Mouse (Mus musculus) intestine, postnatal 0 days (tissue): ENCODE data around the gene Ntm. TPM values are rescaled to one million over a fixed set of nuclear protein-coding genes. Genes with fewer than 3 reads are reported as not detected.

Experiments
- ATAC-seq: fragments of 200-750 bp; cut with Nextera tagmentation; 2 replicates; pipeline ENCODE4 v1.8.0; 2017; ENCODE audit warnings: mild to moderate bottlenecking, moderate TSS enrichment, moderate library complexity
- H3K27ac ChIP-seq: fragments of 300-500 bp; sonication (generic); 2 replicates; pipeline ENCODE4 v1.5.1; 2014; ENCODE audit warnings: mild to moderate bottlenecking, low read depth, low read length, moderate library complexity
- H3K27me3 ChIP-seq: fragments of 300-500 bp; sonication (generic); replicated peaks from 2 replicates; pipeline ENCODE4 v1.6.1; 2014; ENCODE audit warnings: low read length, mixed read lengths; ENCODE audit not compliant: control insufficient read depth, insufficient read depth
- H3K36me3 ChIP-seq: fragments of 300-500 bp; sonication (generic); 2 replicates; pipeline ENCODE4 v1.6.1; 2014; ENCODE audit warnings: mild to moderate bottlenecking, moderate library complexity; ENCODE audit not compliant: control insufficient read depth, insufficient read depth
- H3K4me1 ChIP-seq: fragments of 300-500 bp; sonication (generic); replicated peaks from 2 replicates; pipeline ENCODE4 v1.6.1; 2014; ENCODE audit warnings: antibody characterized with exemption, low read length, mixed read lengths; ENCODE audit not compliant: control insufficient read depth, insufficient read depth
- H3K4me2 ChIP-seq: fragments of 300-500 bp; sonication (generic); replicated peaks from 2 replicates; pipeline ENCODE4 v1.6.1; 2014; ENCODE audit warnings: low read depth, mild to moderate bottlenecking, moderate library complexity
- H3K4me3 ChIP-seq: fragments of 300-500 bp; sonication (generic); 2 replicates; pipeline ENCODE4 v1.5.1; 2014; ENCODE audit warnings: low read depth, low read length
- H3K9ac ChIP-seq: fragments of 300-500 bp; sonication (generic); 2 replicates; pipeline ENCODE4 v1.6.1; 2014; ENCODE audit warnings: mild to moderate bottlenecking, low read depth, low read length
- H3K9me3 ChIP-seq: fragments of 300-500 bp; sonication (generic); 2 replicates; pipeline ENCODE4 v1.6.1; 2016; ENCODE audit warnings: mixed run types; ENCODE audit not compliant: control insufficient read depth
- CTCF ChIP-seq: sonication (generic); IDR thresholded peaks from 2 replicates; pipeline ENCODE4 v1.5.1; 2016; ENCODE audit warnings: low read depth, mild to moderate bottlenecking, control low read depth, antibody characterized with exemption, moderate library complexity
- WGBS: fragments of 180-500 bp; shearing (Covaris S2); extraction: QIAGEN DNeasy Blood & Tissue Kit; methylation state at CpG from one replicate; pipeline ENCODE4 v1.1.7; 2014; 5-methylcytosine and 5-hydroxymethylcytosine counted together
- polyA plus RNA-seq: library from polyadenylated mRNA; unstranded; fragments of >200 nt; fragmentation: Nextera tagmentation; extraction: Ambion mirVana; gene quantifications from 2 replicates; pipeline ENCODE4 v1.2.1, GENCODE M21; 2015

Gene Ntm
- polyA plus RNA-seq, 1 experiment from 2014 or later = 1.1 TPM

DNA sequence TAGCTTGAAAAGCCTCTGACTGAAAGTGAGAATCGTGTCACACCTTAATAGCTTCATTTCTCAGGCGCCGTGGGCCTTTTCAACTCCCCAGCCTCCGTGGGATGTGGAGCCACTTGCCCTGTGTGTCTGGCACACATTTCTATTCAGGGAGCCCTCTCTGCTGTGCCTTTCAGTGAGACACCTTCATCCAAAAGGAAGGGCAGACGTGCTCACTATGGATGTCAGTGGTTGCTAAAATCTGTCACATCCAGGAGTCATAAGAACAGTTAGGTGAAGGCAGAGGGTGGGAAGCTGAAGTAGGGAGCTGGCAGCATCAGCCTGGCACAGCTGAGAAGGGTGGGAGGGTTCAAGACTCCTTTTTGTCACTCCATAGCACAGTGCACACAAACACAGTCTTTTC, 201.4 kb downstream of the Ntm start:
- no peak overlapping the region for H3K4me3 ChIP-seq
- H3K36me3 ChIP-seq = no peaks in the 10 kb centered on the region
- H3K27ac ChIP-seq = no peak overlapping the region
- ATAC-seq = no peak
- H3K4me1 ChIP-seq = no peaks in the 10 kb centered on the region
- 86% methylated on average over 5 of the region's 5 CpGs for WGBS
- no peak overlapping the region for H3K9ac ChIP-seq
- no peak for TF ChIP-seq CTCF
- no peak overlapping the region for H3K4me2 ChIP-seq
- H3K27me3 ChIP-seq = no peaks in the 10 kb centered on the region
- no peaks in the 10 kb centered on the region for H3K9me3 ChIP-seq

DNA sequence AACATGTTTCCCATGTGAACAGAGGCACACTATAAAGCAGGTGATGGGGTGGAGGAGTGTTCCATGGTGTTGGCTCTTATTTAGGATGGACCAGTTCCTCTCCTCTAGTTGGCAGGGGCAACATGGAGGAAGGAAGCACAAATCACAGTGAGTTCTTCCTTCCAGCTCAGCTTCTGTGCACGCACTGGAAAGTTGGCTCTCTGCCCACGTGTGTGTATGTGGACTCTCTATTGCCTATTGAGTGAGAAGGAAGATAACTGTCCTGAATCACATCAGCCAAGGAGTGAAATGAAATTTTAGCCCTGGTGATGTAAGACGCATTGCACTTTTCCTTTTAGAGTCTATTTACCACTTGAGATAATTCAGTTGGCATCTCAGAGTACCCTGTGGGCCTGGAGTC, 203.0 kb downstream of the Ntm start:
- H3K27ac ChIP-seq = no peak overlapping the region
- no peak overlapping the region for H3K4me3 ChIP-seq
- no peaks in the 10 kb centered on the region for H3K27me3 ChIP-seq
- no peaks in the 10 kb centered on the region for H3K4me1 ChIP-seq
- H3K9me3 ChIP-seq = no peaks in the 10 kb centered on the region
- WGBS = 52% methylated on average over 3 of the region's 3 CpGs
- no peak for ATAC-seq
- no peak for TF ChIP-seq CTCF
- no peak overlapping the region for H3K4me2 ChIP-seq
- H3K36me3 ChIP-seq = no peaks in the 10 kb centered on the region
- H3K9ac ChIP-seq = no peak overlapping the region

DNA sequence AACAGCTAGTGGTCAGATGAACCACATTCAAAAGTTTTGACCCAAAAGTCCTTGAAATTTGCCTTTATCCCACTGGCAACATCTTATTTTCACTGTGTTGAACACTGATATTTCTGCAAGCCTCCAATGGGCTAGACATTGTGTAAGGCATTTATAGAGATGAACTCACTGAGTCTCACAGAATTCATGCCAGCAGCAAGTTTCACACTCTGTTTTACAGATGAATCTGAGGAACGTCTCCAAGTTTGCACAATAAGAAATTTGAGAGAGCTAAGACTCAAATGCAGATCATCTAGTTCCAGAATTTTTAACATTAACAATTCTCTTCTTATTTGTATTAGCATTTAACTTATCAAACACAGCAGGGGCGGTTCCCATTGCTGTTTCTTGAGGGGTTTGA, 203.9 kb downstream of the Ntm start:
- 82% methylated on average over 2 of the region's 2 CpGs for WGBS
- Histone ChIP-seq H3K4me1 (no peaks in the 10 kb centered on the region), H3K4me3 (no peak overlapping the region), H3K27ac (no peak overlapping the region), H3K36me3 (no peaks in the 10 kb centered on the region), H3K9ac (no peak overlapping the region), H3K27me3 (no peaks in the 10 kb centered on the region), H3K9me3 (no peaks in the 10 kb centered on the region), H3K4me2 (no peak overlapping the region)
- TF ChIP-seq CTCF = no peak
- ATAC-seq = no peak

DNA sequence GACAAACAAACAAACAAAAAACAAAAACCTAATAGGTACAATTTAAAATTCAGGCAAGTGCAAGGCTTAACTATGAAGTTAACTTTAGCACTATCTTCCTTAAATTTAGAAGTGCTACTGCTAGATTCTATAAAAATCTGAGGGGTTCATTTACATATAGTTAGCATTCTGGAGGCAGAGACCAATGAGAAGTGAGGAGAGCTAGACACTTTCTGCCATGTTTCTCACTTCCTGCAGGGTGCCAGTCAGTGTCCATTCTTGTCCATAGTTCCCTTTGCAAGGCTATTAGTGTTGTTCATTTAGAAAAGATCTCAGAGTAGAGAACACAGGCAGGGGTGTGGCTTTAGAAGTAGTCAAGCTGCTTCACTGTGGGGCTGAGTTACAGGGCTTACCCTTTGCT, 208.6 kb downstream of the Ntm start:
- Histone ChIP-seq H3K9me3 (no peaks in the 10 kb centered on the region), H3K27ac (no peak overlapping the region), H3K36me3 (no peaks in the 10 kb centered on the region), H3K27me3 (no peaks in the 10 kb centered on the region), H3K4me1 (no peaks in the 10 kb centered on the region), H3K9ac (no peak overlapping the region), H3K4me3 (no peak overlapping the region), H3K4me2 (no peak overlapping the region)
- ATAC-seq = no peak
- TF ChIP-seq CTCF = no peak

DNA sequence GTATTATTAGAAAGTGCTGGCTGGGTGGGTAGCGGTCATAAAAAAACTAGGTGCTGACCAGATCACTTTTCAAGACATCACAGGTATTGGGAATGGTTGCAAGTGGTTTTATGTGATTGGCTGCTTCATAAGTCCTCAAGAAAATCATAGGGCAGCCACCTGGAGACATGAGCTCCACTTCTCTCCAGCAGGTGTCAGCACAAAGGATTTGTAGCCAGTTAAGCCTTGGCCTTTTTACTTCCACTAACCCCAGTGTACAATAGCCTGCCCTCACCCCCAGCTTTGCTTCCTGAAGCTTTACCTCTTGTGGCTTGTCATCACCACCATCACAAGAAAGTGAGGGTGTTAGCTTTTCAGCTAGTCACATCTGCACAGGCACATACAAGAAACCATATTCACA, 211.5 kb downstream of the Ntm start:
- H3K36me3 ChIP-seq = no peaks in the 10 kb centered on the region
- no peak overlapping the region for H3K4me3 ChIP-seq
- WGBS = 53% methylated on average over 1 of the region's 1 CpGs
- H3K27me3 ChIP-seq = no peaks in the 10 kb centered on the region
- ATAC-seq = no peak
- no peaks in the 10 kb centered on the region for H3K9me3 ChIP-seq
- H3K4me2 ChIP-seq = no peak overlapping the region
- no peak overlapping the region for H3K27ac ChIP-seq
- H3K9ac ChIP-seq = no peak overlapping the region
- TF ChIP-seq CTCF = peak; percentile 49
- H3K4me1 ChIP-seq = no peaks in the 10 kb centered on the region

DNA sequence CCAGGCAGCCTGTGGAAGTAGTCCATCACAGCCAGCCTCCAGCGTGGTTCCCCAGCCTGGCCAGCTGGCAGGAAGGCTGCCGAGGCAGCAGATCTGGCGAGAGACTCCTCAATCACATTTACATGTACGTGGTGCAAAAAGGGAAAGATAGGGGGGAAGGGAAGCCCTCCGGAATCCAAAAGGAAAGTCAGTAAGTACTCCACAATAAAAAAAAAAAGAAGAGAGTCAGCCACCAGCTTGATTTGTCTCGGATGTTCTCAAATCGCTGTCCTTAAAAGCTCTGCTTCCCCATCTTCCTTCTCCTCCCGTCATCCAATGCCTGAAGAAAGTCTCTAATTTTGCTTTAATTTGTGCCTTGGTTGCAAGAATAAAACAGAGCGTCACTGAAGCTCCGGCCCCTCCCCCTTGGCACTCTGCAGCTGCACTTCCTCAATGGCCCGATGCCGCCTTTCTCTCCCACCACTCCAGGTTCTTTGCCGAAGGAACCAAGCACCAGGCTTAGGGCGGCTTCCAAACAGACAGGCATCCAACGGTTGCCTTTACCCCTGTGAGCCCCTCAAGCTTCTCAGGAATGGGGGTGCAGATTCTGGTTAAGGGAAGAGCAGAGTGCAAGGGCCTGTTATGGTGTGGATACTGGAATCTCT, 212.4 kb downstream of the Ntm start:
- WGBS = 30% methylated on average over 15 of the region's 15 CpGs
- Histone ChIP-seq H3K36me3 (no peaks in the 10 kb centered on the region), H3K9me3 (no peaks in the 10 kb centered on the region), H3K4me1 (no peaks in the 10 kb centered on the region), H3K4me2 (peak overlapping the region; percentile 54), H3K27me3 (no peaks in the 10 kb centered on the region), H3K27ac (no peak overlapping the region), H3K4me3 (peak overlapping the region; percentile 23), H3K9ac (no peak overlapping the region)
- no peak for ATAC-seq
- no peak for TF ChIP-seq CTCF

DNA sequence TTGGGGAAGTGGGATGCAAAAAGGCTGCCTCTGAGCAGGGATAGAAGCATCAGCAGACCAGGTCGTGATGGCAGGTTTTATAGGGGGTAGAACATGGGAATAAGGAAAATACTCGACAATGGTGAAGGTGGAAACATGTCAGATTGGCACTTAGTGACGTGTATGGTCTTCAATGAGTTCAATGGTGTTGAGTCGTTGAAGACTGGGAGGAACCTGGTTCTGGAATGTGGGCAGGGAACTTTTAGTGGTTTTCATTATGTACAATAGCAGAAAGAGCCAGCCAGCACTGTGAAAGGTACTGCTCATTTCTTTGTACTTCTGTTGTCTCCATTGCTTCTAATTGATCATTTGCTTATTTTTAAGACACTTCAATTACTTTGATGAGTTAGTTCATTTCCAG, 214.9 kb downstream of the Ntm start:
- TF ChIP-seq CTCF = no peak
- Histone ChIP-seq H3K27ac (no peak overlapping the region), H3K27me3 (no peaks in the 10 kb centered on the region), H3K36me3 (no peaks in the 10 kb centered on the region), H3K9me3 (no peaks in the 10 kb centered on the region), H3K4me2 (no peak overlapping the region), H3K4me1 (no peaks in the 10 kb centered on the region), H3K4me3 (no peak overlapping the region), H3K9ac (no peak overlapping the region)
- ATAC-seq = no peak
- WGBS = 78% methylated on average over 4 of the region's 4 CpGs
